Mouse (Mus musculus): Measurements from ENCODE around the gene Asic3.

The Asic3 gene

DNA sequence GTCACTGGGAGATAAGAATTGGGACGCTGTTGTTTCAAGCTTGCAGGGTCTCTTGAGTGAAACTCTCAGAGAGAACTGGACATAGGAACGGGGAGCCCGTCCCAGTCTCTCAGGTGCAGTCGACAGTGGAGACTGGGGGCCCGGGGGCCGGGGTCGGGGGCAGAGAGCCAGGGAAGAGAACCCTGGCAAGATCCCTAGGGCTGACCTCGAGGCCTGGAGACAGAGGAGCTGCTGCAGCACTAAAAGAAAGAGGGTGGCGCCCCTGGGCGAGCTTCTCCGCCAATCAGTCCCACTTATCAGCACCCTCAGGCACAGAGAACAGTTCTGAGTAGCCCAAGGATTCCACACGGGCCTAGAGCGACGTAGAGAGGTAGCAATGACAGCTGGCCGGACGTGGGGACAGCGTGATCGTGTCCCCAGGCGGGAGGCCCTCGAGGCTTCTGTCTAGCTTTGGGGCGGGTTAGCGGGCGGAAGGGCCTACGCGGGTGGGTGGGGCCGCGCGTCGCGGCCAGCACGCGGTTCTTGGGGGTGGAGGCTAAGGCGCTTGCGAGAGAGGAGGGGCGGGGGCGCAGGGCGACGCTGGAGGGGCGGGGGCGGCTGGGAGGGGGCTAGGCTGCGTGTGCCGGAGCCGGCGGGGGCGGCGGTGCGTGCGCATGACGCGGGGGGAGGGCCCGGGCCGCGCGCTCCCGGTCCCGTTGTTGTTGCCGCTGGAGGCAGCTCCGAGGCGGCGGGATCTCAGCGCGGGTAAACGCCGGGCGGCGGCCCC is 38.3 kb downstream of the Asic3 start:
- peak in 1 of 2 experiments; percentile 79 for DNase-seq (ENCODE audit: low spot score in 2 of 2)

DNA sequence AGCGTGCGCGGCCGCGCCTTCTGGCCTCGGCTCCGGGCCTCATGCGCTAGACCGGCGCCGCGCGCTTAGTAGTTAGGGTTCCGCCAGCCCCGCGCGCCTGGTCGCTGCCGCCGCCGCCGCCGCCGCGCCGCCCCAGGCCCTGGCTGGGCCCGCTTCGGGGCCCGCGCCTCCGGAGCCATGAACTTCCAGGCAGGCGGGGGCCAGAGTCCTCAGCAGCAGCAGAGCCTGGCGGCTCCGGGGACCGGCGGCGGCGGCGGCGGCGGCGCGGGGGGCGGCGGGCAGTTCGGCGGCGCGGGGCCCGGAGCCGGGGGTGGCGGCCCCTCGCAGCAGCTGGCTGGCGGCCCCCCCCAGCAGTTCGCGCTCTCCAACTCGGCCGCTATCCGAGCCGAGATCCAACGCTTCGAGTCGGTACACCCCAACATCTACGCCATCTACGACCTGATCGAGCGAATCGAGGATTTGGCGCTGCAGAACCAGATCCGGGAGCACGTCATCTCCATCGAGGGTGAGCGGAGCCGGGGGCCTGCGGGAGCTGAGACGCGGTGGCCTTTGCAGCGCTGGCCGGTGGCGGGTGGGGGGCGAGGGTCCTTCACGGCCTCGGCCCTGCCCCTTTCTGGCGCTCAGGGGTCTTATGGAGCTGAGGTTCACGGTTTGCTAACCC is 39.0 kb downstream of the Asic3 start, which contains the start of gene Agap3:
Gene Agap3, plus strand, starts transcription at position 148 of the 661 bp plus-strand sequence.
- no peak for DNase-seq (ENCODE audit: low spot score in 2 of 2)

DNA sequence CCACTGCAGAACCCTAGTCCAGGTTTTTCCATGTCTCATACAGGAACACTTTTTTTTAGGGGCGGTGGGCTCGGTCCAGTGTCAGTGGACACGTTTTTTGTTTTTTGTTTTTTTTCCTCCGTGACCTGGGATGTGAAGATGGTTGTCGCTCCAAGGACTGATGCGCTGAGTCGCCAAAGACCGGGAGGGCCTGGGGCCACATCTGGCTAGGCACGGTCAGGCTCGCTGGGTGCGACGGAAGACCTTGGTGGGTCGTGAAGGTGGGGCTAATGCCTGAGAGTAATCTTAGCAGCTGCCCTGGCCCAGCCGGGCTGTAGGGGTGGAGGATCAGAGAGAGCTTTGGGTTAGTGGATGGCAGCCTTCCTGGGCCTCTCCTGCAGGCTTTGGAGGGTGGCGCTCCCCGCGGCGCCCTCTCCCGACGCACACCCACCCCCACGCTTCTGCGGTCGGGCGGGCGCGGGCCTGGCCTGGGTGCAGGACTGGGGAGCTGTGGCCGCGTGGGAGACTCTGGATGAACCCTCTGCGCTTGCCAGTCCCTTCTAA is 39.6 kb downstream of the Asic3 start:
- DNase-seq (ENCODE audit: low spot score in 2 of 2): no peak

DNA sequence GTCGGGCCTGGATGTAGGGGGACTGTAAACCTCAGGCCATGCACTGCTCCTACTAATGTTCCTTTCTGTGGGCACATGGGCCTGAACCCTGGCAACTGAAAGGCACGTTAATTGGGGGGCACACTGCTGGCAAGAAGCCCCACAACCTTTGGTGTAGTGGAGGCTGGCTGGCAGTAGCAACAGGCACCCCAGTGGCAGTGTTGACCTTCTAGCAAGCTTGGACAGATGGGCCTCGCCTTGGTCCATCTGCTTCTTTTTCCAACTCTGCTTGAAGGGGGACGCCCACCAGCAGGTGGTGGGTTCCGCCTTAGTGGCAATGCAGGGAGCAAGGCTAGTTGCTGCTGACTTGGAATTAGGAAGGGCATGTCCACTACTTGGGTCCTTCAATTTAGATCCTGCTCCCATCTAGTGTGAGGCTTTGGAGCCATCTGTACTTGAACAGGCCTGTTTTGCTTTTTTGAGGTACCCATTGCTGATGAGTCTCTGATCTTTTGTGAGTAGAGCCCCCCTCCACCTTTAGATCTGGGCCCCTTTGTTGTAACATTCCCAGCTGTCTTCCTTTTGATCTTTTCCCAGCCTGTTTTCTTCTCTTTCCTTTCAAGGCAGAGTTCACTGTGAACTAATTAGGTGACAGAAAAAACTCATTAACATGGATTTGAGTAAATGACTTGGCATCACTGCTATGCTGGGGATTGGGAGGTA is 40.2 kb downstream of the Asic3 start:
- DNase-seq (ENCODE audit: low spot score in 2 of 2): no peak

DNA sequence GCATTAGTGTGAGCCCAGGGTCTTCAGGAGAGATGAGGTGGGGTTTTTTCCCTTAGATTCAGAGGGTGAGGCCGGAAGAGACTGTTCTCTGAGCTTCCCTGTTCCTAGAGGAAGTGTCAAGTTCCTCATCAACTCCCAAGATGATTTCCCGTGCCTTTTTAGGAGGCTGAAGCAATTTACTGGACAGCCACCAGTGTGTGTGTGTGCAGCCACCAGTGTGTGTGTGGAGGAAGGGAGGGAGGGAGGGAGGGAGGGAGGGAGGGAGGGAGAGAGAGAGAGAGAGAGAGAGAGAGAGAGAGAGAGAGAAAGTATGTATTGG is 40.8 kb downstream of the Asic3 start:
- no peak for DNase-seq (ENCODE audit: low spot score in 2 of 2)

DNA sequence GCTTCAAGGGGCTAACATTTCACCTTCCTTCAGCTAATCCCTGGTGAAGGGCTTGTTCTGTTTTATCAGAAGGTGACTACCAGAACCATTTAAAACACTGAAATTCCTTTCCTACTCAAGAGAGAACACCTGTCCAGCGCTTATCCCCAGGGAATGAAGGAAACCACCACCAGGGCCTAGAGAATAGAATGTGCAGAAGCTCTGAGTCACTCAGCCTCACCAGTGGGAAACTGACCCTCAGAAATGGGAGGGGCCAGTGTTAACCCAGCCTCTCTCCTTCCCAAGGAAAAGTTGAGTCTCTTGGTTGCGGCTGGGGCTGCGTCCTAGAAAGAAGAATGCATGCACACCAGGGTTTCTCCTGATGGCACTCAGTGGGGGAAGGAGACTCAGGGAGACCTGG is 41.9 kb downstream of the Asic3 start:
- no peak for DNase-seq (ENCODE audit: low spot score in 2 of 2)

DNA sequence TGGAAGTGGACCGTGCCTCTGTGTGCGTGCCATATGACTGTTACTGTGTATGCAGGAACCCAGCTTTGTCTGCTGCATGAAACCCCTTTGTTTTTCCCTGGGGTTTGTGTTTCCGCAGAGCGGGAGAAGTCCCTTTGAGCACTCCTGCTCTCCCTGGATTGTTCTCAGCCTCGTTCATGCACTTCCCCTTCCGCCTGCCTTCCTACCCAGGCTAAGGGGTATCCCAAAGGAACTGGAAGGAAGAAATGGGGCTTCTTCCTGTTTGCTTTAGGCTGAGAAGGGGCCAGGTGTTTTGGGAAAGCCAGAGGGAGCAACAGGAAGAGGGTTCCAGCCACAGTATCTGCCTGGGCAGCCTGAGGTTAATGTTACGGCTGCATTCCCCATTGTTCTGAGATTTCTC is 42.4 kb downstream of the Asic3 start:
- no peak for DNase-seq (ENCODE audit: low spot score in 2 of 2)

DNA sequence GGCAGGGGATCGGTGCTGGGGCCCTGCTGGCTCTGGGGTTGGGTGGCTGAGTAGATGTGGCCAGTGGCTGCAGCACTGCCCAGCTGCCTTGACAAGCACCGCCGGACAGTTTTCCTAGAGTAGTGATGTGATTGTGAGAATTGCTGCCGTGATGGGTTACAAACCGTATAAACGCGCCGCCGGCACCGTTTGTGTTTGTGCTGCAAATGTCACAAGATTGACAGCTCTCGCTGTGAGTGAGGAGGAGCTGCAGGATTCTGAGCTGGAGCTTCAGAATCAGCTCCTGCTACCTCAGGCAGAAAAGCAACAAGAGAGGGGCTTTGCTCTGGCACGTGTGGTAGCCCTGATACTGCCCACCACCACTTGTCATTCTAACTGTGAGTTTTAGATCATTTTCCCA is 53.6 kb downstream of the Asic3 start:
- DNase-seq (ENCODE audit: low spot score in 2 of 2): no peak

Measured in left cerebral cortex, adult 9 months (tissue).